Mouse (Mus musculus) cerebellum, postnatal 25 days (tissue): ENCODE measurements around the gene Dmtf1.
"Not testable (repeated sequence)": the region's sequence is repeated elsewhere in the genome, so short reads cannot be mapped to it uniquely, and the experiment has no call there.

Experiments
- DNase-seq, 2 experiments: peaks; one replicate each; pipeline ENCODE4 v3.0.0; 2021; ENCODE audit warnings: mixed read lengths in 2 of 2

Gene Dmtf1

GRCm38 (mm10) chr5:9161456-9162041, at the start of gene Dmtf1:
Gene Dmtf1, minus strand, starts transcription at chr5:9161776.
- DNase-seq, result peak; percentile 91 to 94

- DNase-seq, result no peak
Observed at GRCm38 (mm10) chr5:9186467-9186866, 24.9 kb upstream of the Dmtf1 start.

- no peak for DNase-seq
Observed at GRCm38 (mm10) chr5:9173295-9173694, 11.7 kb upstream of the Dmtf1 start.

- not testable (repeated sequence) for DNase-seq
Observed at GRCm38 (mm10) chr5:9169328-9170005, 7.9 kb upstream of the Dmtf1 start.

GRCm38 (mm10) chr5:9166366-9166765, 4.8 kb upstream of the Dmtf1 start:
- DNase-seq, result no peak

- DNase-seq, result not testable (repeated sequence)
Observed at GRCm38 (mm10) chr5:9165151-9165550, 3.6 kb upstream of the Dmtf1 start.

GRCm38 (mm10) chr5:9163411-9163810, 1.8 kb upstream of the Dmtf1 start:
- no peak for DNase-seq

- DNase-seq, result peak; percentile 33 to 34
Observed at GRCm38 (mm10) chr5:9162088-9162487, 512 bp upstream of the Dmtf1 start.

- peak in 1 of 2 experiments; percentile 68 for DNase-seq
Observed at GRCm38 (mm10) chr5:9160831-9161455, 633 bp downstream of the Dmtf1 start.

GRCm38 (mm10) chr5:9157336-9157735, 4.2 kb downstream of the Dmtf1 start:
- no peak for DNase-seq

- DNase-seq, result no peak
Observed at GRCm38 (mm10) chr5:9156746-9157145, 4.8 kb downstream of the Dmtf1 start.

GRCm38 (mm10) chr5:9149273-9149850, 12.2 kb downstream of the Dmtf1 start:
- DNase-seq, result no peak

GRCm38 (mm10) chr5:9142376-9142775, 19.2 kb downstream of the Dmtf1 start:
- no peak for DNase-seq

- DNase-seq, result no peak
Observed at GRCm38 (mm10) chr5:9140724-9141123, 20.9 kb downstream of the Dmtf1 start.

- DNase-seq, result no peak
Observed at GRCm38 (mm10) chr5:9135588-9135987, 26.0 kb downstream of the Dmtf1 start.

- peak; percentile 60 to 76 for DNase-seq
Observed at GRCm38 (mm10) chr5:9131786-9132185, 29.8 kb downstream of the Dmtf1 start.

- DNase-seq, result no peak
Observed at GRCm38 (mm10) chr5:9128566-9128965, 33.0 kb downstream of the Dmtf1 start.

- no peak for DNase-seq
Observed at GRCm38 (mm10) chr5:9124134-9124533, 37.4 kb downstream of the Dmtf1 start.

- DNase-seq, result peak; percentile 34 to 57
Observed at GRCm38 (mm10) chr5:9114162-9114561, 47.4 kb downstream of the Dmtf1 start.

- peak; percentile 51 to 71 for DNase-seq
Observed at GRCm38 (mm10) chr5:9111759-9112158, 49.8 kb downstream of the Dmtf1 start.

GRCm38 (mm10) chr5:9111285-9111684, 50.3 kb downstream of the Dmtf1 start:
- no peak for DNase-seq

GRCm38 (mm10) chr5:9109582-9109981, 52.0 kb downstream of the Dmtf1 start:
- DNase-seq, result no peak

- no peak for DNase-seq
Observed at GRCm38 (mm10) chr5:9108490-9108889, 53.1 kb downstream of the Dmtf1 start.
